Mouse (Mus musculus) spleen, adult 12 weeks (tissue): Measurements from ENCODE around the gene Trpc1.
A peak's percentile ranks its signal among the peaks of the same experiment; 100 is the strongest.

Experiments
- DNase-seq: peaks from one replicate; pipeline ENCODE4 v3.0.0; 2022; ENCODE audit warnings: low spot score

Gene Trpc1

DNA sequence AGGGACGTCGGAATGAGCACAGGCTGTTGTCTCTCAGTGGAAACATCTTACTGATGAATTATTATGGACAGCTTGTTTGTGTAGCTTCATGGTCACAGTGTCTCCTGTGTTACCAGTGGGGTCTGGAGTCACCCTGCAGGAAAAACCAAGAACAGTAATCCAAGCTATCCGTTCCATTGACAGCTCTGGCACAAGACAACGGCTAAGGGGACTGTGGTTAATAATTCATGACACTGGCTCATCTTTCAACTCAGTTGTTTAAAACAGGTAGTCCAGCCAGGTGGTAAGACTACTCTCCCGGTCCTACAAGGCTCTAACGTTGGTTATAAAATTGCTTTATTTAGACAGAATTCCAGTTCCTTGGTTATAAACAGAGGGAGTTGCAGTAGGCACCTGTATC, 53.6 kb downstream of the Trpc1 start:
- no peak for DNase-seq

DNA sequence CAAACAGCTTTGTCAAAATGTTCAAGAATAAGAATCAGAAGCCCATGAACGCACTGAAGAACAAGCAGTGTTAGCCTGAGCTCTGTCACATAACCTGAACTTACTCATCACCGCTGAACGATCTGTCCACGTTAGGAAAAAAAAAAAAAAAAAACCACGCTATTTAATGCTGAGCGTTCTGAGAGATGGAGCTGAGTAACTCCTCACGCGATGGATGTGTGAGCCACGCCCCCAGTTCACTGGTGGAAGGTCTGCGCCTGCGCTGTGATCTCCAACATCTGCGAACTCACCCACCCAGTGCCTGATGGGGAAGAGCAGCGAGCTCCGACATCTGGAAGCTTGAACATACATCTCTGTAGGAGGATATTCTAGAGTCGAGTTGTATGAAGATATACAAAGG, 55.2 kb downstream of the Trpc1 start:
- no peak for DNase-seq

DNA sequence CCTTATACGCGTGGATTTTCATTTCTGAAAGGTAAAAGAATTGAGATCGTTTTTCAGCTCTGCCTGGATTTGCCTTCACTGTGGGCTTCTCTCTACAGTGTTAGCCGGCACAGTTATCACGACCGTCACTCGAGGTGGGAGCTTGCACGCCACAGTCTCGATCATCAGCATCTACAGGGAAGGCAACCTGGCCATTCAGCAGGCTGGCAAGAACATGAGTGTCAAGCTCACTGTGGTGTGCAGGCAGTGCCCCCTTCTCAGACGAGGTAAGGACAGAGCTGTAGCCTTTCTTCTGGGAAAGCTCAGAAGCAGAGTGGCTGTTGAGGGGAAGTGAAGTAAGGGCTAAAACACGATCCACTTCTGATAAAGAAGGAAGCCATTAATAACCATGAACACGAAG, 55.6 kb downstream of the Trpc1 start:
- no peak for DNase-seq

DNA sequence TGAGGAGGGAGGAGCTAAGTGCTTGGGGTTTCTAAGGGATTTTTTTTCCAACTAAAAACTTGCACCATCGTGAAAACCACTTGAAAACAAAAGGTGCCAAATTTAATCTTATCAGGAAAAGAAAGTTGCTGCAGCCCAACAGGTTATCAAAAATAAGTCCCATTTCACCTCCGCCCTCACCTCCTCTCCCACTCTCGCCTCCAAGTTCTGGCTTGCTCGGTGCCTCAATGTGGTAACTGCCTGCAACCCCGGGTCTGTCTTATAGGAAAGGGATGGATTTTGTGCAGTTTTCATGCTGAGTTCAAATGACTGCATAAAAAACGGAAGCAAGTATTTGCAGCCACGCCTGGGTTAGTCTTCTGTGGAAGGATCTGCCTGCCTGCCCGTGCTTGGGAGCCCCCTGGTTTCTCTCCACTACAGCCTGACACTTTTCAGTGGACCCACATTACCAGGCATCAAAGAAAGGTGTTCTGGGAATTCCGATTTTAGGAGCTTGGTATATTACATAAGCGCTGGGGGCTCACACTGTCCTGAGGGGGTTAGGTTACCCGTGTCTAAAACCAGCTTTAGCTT, 56.6 kb downstream of the Trpc1 start:
- DNase-seq: no peak

DNA sequence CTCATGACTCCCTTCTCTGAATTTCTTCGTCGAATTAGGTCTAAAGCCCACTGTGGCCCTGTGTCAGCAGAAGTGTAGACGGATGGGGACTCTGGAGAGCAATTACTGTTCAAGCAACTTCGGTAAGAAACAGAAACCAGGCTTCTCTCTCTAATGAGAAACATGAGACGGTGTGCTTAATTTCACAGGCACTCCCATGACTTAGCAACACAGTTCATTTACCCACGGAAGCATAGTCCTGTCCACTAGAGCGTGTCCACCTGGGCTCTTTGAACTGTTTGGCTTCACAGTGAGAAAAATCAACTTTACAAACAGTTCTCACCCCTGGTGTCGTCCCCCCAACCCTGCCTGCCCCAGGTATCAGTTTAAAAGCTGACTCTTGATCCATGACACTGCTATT, 57.4 kb downstream of the Trpc1 start:
- no peak for DNase-seq

DNA sequence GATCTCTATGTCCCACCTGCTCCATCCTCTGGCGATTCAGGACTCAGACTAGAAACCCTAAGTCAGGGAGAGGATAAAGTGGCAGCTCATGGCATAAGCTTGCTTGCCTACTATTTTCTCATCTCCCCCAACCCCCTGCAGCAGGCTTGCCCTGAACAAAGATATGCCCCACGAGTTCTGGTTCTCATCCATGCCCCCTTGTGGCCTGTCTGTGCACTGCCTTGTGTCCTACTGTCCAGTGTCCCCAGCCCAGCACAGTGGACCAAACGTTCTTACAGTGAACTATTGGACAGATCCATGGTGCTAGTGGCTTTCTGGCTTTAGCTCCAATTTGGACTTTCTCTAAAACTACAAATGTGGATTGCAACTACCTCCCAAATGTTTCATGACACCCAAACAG, 62.1 kb downstream of the Trpc1 start:
- DNase-seq: no peak

DNA sequence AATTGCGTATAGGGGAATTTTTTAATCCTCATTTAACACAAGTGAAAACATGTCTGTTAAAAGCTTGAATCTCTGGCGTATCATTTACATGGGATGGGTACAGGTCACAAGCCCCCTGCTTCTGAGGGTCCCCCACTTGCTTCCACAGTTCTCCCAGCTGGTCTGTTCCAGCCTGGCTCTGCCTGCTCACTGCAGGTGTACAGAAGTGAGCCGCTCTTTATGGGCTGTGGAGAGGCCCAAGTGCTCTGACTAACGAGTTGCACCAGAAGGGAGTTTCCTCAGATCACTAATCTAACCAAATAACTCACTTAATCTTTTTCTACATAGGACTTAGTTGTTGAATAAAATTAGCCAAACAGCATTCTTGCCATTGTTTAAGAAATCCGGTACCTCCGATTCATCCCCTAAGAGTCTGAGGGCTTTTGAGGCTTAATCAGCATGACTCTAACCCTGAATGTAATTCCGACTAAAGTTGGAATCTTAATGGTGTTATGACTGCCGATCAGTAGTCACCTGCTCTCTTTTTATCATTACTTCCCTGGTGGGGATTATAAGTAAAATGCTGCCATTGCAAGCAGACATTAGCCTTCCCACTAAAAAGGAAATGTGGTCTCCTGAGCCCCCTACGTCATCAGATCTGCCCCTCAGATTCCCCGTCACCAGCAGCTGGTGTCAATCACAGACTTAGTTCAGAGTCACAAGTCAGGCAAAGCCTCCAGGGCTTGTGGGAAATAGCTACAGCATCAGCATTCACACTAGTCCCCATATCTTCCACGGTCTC, 64.3 kb downstream of the Trpc1 start:
- no peak for DNase-seq

DNA sequence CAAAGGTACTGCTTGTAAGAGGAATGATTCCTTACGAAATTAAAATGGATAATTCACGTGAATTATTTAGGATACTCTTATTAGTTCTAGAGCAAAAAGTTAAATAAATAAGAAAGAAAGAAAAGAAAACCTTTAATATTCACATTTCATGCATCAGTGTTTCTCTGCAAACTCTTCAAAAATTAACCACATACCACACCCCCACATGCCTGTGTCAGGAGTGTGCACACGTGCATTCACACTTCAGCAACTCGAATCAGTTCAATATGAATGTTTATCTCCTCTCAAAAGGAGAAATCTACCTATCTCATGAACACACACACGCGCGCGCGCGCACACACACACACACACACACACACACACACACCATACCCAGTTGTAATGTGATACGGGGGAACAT, 69.5 kb downstream of the Trpc1 start:
- DNase-seq: no peak

DNA sequence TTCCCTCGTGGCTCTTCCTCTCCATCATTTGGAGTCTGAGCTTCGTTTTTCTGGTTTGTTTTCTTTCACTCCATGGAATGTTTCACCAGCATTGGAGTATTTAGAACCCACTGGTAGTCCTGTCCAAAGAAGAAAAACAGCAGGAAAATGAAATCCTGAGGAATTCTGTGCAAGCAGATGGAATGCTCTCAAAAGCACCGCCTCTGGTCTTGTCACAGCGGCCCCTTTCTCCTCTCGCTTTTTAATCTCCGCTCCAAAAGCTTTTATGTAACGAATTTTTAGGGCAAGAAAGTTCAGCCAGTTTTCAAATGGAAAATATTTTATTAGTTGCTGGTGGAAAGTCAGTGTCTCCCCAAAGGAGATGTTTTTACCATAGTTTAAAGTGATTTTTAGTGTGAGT, 70.2 kb downstream of the Trpc1 start:
- DNase-seq: no peak

DNA sequence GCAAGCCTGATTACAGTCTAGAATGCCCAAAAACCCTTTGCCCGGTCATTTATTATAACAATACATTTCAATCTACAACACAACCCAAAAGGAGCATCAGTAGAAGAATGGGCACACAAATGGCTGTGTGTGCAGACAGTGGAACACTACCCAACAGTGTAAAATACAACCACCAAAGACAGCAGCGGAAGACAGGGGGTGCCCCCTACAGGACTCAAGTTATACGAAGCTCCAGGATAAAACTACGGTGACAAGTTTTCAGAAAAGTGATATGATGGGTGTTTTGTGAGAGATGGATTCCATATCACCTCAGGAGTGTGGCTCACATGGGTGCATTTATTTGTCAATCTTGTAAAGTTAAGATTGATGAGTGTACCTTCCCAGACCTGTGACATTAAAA, 74.2 kb downstream of the Trpc1 start:
- no peak for DNase-seq

DNA sequence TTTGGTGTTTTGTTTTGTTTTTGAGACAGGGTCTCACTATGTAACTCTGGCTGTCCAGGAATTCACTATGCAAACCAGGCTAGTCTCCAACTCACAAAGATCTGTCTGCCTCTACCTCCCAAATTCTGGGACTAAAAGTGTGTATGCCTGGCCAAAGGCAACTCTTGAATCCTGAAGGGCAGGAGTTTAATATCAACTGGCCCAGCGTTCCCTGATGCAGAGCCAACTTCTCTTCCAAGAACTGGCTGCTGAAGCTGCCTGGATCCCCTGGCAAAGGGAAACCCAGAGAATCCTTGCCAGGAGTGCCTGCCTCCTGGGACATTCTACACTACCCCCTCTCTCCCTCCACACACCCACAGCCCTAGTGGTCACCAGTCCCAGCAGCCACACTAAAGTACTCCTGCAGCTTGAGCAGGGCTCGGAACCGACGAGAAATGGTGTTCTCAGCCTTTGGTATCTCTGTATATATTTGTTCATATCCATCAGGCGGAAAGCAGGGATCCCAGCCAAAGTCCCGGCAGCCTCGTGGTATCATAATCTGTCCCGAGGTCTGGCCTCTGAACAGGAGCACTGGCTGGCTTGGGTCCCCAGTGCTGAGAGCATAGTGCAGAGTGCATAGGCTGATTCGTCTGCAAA, 75.0 kb downstream of the Trpc1 start:
- DNase-seq: no peak

DNA sequence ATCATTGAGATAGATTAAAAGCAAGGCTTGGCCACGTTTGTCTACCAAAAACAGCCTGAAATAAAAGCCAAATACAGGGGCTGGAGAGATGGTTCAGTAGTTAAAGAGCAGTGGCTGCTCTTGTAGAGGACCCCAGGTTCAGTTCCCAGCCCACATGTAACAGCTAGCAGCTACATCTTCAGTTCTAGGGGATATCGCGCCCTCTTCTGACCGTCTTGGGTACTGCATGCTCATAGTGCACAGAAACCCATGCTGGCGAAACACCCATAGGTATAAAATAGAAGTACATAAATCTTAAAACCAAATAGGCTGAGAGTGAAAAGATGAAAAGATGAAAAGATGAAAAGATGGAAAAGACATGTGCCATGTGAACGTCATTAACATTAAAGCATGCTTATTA, 77.4 kb downstream of the Trpc1 start:
- peak; percentile 5 for DNase-seq

DNA sequence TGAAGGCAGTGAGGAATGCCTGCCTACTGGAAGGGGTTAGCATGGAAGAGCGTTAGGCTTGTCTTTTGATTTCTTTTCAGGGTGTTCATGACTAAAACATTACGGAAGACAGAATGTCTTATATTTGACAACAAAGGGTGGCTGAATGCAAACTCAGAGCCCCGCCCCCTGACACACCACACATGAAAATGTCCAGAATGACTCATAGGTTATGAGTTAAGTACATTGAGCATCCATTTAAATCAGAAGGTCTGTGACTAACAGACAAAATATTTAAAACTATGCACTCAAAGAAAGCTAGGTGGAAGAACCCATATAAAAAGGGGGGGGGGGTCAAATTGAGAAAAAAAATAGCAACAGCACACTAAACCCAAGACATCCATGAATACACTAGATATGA, 77.8 kb downstream of the Trpc1 start:
- no peak for DNase-seq

DNA sequence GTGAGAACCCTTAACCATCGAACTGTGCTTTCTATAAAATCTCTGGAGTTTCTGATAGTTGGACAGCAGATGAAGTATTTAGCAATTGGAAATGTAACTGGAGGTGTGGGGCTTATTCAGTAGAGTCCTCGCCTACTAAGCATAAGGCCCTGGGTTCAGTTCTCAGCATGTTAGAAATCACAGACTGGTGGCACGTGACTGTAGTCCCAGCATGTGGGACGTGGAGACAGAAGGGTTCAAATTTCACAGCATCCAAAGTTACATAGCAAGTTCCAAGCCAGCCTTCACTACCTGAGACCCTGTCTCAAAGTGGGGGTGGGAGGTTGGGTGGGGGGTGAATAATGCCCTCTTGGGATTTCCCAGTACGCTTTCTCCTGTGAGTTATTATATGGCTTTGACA, 81.9 kb downstream of the Trpc1 start:
- DNase-seq: no peak

DNA sequence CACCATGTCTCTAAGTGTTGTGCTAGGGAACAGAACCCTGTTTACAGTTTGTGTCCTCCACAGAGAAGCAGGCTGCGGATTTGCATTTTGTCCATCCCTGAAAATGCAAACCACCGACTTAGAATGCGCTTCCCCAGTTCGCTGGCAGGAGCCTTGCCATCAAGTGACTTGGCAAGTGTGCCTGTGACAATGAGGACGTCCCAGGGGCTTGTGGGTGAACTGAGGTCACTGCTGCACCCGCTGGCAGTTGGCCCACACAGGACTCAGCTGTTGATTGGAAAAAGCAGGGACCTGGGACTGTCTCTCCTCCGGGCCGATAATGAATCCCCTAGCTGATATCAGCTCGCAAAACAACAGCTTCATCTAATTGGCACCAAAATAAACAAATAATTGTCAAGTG, 82.3 kb downstream of the Trpc1 start:
- DNase-seq: no peak

DNA sequence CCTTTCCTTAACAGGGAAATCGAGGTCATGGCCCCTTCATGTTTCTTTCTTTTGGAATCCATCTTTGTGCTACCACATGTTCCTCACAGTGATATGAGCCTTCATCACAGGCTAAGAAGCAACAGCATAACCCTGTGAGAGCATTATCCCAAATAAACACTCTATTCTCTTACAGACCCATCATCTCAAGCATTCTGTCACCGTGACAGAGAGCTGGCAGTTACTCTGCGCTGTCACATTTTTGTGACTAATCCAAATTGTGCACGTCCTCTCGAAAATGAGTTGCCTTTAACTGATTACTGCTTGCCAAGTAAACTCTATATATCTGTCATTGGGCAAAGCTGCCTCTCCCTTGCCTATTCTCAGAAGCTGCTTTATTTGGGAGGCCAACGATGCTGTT, 84.3 kb downstream of the Trpc1 start:
- no peak for DNase-seq

DNA sequence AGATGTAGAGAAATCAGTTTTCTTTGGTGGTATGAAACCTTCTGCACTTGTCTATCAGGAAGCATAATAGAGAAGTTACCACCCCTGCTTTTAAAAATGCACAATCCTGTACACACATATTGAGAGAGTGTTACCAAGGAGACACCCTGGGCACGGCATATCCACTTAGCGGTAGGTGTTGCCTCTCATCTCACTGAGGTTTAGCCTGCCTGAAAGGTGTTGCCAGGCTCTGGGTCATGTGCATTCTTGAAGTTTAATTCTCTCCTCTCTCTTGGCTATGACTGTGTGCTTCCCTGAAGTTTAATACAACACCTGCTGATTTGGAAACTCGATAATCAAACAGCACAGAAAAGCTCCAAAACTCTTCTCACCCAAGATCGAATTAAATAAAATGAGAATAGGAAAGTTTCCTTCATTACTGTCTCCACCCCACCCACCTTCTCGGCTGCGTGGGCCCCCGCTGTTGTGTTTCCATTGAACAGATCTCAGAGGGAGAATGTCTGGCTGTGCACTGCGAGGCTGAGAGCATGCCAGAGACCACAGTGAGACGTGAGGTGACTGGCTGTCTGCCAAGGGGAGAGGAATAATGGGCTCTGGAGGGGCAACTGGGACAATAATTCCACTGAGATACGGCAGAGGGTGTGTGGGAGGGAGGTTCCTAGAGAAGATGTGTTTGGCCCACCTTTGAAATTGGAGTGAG, 85.7 kb downstream of the Trpc1 start:
- no peak for DNase-seq

DNA sequence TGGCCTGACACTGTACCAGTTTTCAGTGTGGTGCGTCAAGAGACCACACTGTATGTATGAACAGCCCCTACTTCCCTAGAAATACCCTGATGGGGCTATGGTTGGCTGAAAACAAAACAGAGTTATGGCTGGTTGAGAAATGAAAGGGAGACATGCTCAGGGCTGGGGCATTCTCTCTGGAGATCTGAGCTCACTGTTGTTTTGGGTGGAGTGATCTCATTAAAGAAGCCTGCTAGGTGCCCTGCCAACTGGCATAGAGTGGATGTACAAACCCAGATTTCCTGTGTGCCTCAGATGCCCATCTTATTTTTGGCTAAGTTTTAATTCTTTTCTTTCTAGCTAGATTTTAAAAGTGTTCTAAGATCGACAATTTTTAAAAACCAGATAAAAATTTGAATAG, 92.2 kb downstream of the Trpc1 start:
- no peak for DNase-seq
